Mouse (Mus musculus): ENCODE measurements around the gene Reg2. TPM values are rescaled to one million over a fixed set of nuclear protein-coding genes. Genes with fewer than 3 reads are reported as not detected.
"Not testable (repeated sequence)": the region's sequence is repeated elsewhere in the genome, so short reads cannot be mapped to it uniquely, and the experiment has no call there.

The Reg2 gene
- total RNA-seq (2021): not detected
- long read RNA-seq, experiment 1: 0 reads
- long read RNA-seq, experiment 2: 0 reads

DNA sequence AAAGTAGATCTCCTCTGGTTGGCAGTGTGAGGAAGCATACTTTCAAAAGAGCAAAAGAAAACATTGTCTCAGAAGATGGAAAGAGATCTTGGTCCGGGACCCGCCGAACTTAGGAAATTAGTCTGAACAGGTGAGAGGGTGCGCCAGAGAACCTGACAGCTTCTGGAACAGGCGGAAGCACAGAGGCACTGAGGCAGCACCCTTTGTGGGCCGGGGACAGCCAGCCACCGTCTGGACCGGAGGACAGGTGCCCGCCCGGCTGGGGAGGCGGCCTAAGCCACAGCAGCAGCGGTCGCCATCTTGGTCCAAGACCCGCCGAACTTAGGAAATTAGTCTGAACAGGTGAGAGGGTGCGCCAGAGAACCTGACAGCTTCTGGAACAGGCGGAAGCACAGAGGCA is at the start of gene Reg2:
Gene Reg2, plus strand, starts transcription at position 301 of the 400 bp plus-strand sequence.
- DNase-seq (ENCODE audit: low spot score in 2 of 2): not testable (repeated sequence)

DNA sequence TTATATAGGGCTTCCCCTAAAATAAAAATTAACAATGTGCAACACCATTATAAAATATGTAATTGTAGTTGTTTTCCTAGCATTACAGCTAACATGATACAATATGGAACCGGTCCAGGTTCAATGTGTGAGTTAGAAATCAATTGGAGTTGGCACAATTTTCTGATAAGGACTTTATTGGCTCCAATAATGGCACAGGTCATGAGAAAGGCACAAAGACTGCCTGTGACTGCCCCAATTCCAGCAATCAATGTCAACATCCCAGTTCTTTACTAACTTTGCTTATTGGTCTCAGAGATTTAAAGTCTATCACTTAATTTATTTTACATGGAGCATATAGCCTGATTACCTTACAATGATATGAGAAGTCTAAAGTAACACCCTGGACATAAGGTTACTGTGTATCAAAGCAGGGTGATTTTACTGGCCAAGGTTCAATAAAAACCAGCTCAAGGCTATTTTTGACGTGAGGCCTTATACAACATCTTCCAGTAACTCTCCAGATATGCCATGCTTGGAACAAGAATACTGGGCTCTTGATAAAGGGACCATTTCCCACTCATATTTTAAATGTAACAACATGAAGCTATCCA is 33.4 kb upstream of the Reg2 start:
- no peak for DNase-seq (ENCODE audit: low spot score in 2 of 2)

DNA sequence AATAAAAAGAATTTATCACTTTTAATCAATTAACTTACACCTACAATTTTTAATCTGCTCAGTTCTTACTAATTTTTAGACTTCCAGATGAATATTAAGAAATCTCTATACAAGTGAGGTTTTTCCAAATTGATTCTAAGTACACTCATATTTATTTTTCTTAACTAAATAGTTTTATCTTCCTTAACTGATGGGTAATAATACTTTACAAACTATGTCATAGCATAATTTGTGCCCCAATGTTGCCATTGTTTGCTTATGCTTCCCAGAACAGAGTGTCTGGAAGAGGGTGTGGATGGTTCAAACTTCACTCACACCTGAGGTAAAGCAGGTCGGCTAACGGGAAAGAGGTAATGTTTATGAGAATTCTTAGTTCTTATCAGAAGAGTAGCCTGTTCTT is 25.1 kb upstream of the Reg2 start, which contains the start of gene Reg3b:
Gene Reg3b, plus strand, starts transcription at position 301 of the 400 bp plus-strand sequence.
- no peak for DNase-seq (ENCODE audit: low spot score in 2 of 2)

DNA sequence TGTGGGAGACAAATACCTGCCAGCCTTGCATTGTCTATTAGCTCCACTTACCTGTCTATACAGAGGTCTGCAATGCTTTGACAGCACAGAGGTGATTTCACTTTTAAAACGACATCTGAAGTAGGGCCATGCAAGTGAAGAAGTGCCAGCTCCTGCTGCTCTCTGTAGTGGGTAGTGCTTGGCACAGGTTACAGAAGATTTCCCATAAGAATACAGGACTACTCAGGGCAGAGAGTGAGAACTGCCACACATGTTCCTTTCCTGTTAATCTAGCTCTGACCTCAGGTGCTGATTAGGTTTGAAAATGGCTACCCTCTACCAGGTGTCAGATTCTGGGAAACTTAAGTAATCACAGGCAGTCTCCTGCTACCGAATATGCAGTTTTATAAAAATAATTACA is 16.7 kb upstream of the Reg2 start, which contains the start of gene Reg3d:
Gene Reg3d, minus strand, starts transcription at position 101 of the 400 bp plus-strand sequence.
- no peak for DNase-seq (ENCODE audit: low spot score in 2 of 2)

DNA sequence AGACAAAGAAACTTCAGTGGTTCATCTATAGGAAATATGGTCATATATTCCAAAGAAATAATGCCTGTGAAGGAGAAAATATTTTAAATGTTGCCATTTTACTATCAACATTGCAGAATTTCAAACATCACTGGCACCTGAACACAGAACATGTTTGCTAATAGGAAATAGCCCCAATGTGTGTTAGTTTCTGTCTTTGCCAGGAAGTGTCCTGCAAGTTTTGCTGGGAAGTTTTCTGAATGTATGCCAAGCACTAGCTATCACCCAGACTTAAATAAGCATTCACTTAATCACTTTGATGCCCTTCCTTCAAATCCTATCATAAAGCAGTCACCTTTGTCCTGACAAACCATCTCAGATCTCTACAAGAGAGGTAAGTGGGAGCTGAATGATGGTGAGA is 15.0 kb upstream of the Reg2 start, which contains the start of gene Reg3a:
Gene Reg3a, plus strand, starts transcription at position 301 of the 400 bp plus-strand sequence.
- no peak for DNase-seq (ENCODE audit: low spot score in 2 of 2)

DNA sequence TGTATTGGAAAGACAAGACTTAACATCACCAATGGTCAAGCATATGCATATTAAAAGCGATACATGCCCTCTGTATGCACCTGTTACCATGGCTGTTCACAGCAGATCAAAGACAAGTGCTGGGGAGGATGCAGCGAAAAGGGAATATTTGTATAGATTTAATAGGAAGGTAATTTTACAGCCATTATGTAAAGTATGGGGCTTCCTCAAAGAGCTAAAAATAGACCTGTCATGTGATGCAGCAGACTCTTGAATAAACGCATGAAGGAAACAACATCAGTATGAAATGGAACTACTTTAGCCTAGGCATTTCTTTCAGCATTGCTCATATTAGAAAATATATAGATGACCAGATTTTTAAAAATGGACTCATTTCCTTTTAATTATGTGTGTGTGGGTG is 9.8 kb upstream of the Reg2 start:
- DNase-seq (ENCODE audit: low spot score in 2 of 2): no peak

DNA sequence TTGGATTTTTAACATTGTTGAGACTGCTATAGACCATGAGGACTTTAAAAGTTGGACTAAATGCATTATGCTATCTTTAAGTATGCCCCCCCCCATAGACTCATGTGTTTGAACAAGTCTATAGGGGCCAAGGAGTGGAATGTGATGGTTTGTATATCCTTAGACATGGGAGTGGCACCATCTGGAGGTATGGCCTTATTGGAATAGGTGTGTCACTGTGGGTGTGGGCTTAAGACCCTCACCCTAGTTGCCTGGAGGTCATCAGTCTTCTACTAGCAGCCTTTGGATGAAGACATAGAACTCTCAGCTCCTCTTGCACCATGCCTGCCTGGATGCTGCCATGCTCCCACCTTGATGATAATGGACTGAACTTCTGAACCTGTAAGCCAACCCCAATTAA is 27.0 kb downstream of the Reg2 start, which contains the start of gene Reg1:
Gene Reg1, plus strand, starts transcription at position 301 of the 400 bp plus-strand sequence.
- DNase-seq (ENCODE audit: low spot score in 2 of 2): not testable (repeated sequence)

DNA sequence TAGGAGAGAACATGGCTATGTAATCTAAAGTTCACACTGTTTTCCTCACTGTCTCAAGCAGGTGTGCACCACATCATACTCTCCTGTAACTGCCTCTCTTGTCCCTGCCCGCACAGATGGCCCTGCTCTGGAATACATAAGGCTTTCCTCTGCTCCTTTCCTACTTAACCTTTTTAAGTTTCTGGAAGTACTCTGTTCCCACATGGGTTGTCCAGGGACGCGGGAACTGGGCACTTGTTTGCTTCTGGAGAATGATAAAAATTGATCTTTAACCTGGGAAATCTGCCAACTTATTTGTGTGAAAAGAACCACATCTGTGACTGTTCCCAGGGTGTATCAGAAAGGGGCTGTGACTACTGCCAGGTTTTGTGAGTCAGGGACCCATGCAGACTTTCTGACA is 30.1 kb downstream of the Reg2 start:
- DNase-seq (ENCODE audit: low spot score in 2 of 2): no peak

DNA sequence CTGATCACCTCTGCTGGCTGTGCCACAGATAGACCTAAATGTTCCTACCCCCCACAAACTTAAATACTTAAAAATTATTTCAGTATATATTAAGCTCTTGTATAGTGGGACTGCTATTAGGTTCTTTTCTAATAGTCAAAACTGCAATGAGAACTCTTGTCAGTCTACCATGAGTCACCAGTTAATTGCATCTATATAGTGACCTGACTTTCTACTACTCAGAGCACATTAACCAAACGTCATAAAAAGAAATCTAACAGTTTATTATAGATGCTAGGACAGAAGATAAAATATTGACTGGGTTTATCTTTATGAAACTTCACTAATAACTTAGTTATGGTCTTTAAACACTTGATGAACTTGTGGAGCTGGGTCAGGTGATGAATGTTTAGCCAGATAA is 51.8 kb downstream of the Reg2 start:
- no peak for DNase-seq (ENCODE audit: low spot score in 2 of 2)

DNA sequence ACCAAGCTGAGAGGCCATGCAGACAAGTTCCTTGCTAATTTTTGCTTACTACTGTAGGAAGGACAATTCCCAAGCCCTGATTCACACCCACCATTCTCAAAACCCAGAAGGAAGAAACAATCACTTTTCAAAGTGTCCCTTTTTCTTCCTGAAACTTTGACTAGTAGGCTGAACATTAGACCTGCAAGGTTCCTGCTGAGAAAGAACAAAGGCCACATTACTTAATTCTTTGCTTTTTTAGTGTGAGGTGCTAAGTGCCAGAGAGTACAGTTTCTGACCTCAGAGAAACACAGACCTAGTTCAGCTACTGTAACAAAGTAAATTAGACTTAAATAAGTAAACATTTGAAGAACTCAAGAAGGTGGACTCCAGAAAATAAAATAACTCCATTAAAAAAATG is 53.0 kb downstream of the Reg2 start:
- DNase-seq (ENCODE audit: low spot score in 2 of 2): no peak

DNA sequence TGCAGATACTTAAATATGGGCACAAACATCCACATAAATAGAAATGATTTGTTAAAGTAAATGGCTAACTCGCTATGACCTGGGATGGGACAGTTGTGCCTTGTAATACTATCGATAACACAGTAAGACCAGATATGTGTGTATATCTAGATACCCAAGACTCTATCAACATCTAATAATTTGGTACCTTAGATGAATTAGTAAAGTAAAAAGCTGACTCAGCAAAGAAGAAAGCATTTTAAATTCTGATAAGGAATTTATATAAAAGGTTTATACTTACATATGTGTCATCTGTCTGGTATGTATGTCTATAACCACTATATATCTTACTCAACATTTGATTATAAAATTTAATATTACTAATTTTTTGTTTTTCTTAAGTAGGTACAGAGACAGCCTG is 57.4 kb downstream of the Reg2 start:
- no peak for DNase-seq (ENCODE audit: low spot score in 2 of 2)

Other genes starting within 250 kb of the Reg2 start
- gene Reg3b, start 25.0 kb upstream of the Reg2 start, total RNA-seq (2021): not detected
- not detected for gene Reg3d, start 16.8 kb upstream of the Reg2 start, total RNA-seq (2021)
- not detected for gene Reg3a, start 14.9 kb upstream of the Reg2 start, total RNA-seq (2021)
- gene Reg1, start 27.1 kb downstream of the Reg2 start, total RNA-seq (2021): not detected
- not detected for gene Reg3g, start 73.2 kb downstream of the Reg2 start, total RNA-seq (2021)

Measured in left cerebral cortex, adult 18-20 months (tissue).